Mouse (Mus musculus) CH12.LX (cell line): ENCODE measurements around the gene Camkmt. TPM values are rescaled to one million over a fixed set of nuclear protein-coding genes. Genes with fewer than 3 reads are reported as not detected.

Experiments
- DNase-seq: peaks from one replicate; pipeline ENCODE4 v3.0.0-alpha.2; 2013; ENCODE audit errors: extremely low read depth
- H3K27ac ChIP-seq: 2 replicates; pipeline ENCODE4 v1.5.1; 2012; ENCODE audit warnings: low read depth, mild to moderate bottlenecking, control low read depth, moderate library complexity; ENCODE audit not compliant: insufficient read depth
- H3K27me3 ChIP-seq: replicated peaks from 2 replicates; pipeline ENCODE3; 2012; ENCODE audit warnings: inconsistent platforms
- H3K36me3 ChIP-seq, 2 experiments: replicated peaks in 1 of 2; 2 replicates each; pipeline versions ENCODE3 to v1.6.1; 2012; ENCODE audit warnings: inconsistent platforms in 1 of 2, low read length in 1 of 2, mild to moderate bottlenecking in 1 of 2, mixed read lengths in 1 of 2, moderate library complexity in 1 of 2; ENCODE audit not compliant: control insufficient read depth in 1 of 2, insufficient read depth in 1 of 2
- H3K4me1 ChIP-seq, 2 experiments: 2 replicates each; pipeline ENCODE4 v1.6.1; 2012; ENCODE audit warnings: inconsistent platforms in 1 of 2, moderate library complexity in 1 of 2; ENCODE audit not compliant: insufficient read depth in 2 of 2, control insufficient read depth in 1 of 2
- H3K4me2 ChIP-seq: 2 replicates; pipeline ENCODE4 v1.6.1; 2012; ENCODE audit warnings: low read depth, mild to moderate bottlenecking, control low read depth; ENCODE audit not compliant: poor library complexity, insufficient read depth, severe bottlenecking
- H3K4me3 ChIP-seq, 3 experiments: fragments of 150-350 bp in 1 of 3; sonication (generic) in 1 of 3; replicated peaks in 1 of 3; 2 replicates each; pipeline versions ENCODE3 to v1.5.1; 2011 to 2012; ENCODE audit warnings: low read depth in 2 of 3, low read length in 2 of 3, mild to moderate bottlenecking in 2 of 3, moderate library complexity in 2 of 3, control low read depth in 1 of 3, improper control_type of control experiment in 1 of 3, inconsistent platforms in 1 of 3, mixed read lengths in 1 of 3; ENCODE audit not compliant: poor library complexity in 1 of 3
- H3K79me2 ChIP-seq: replicated peaks from 2 replicates; pipeline ENCODE4 v1.6.1; 2012; ENCODE audit warnings: mild to moderate bottlenecking, moderate library complexity; ENCODE audit not compliant: control insufficient read depth, poor library complexity, insufficient read depth, severe bottlenecking; ENCODE audit errors: extremely low read depth
- H3K9ac ChIP-seq: 2 replicates; pipeline ENCODE4 v1.6.1; 2012; ENCODE audit warnings: low read depth, mild to moderate bottlenecking, control low read depth, moderate library complexity; ENCODE audit not compliant: insufficient read depth
- H3K9me3 ChIP-seq: replicated peaks from 2 replicates; pipeline ENCODE3; 2012; ENCODE audit warnings: low read length, inconsistent platforms, mixed read lengths
- BHLHE40 ChIP-seq: IDR thresholded peaks from 2 replicates; pipeline ENCODE4 v1.6.1; 2011; ENCODE audit warnings: mild to moderate bottlenecking, low read depth, low read length, improper control_type of control experiment
- CHD1 ChIP-seq: IDR thresholded peaks from 2 replicates; pipeline ENCODE4 v1.6.1; 2012; ENCODE audit warnings: low read depth, low read length, improper control_type of control experiment, inconsistent platforms
- CTCF ChIP-seq, 2 experiments: IDR thresholded peaks in 1 of 2; conservative IDR thresholded peaks in 1 of 2; 2 replicates each; pipeline ENCODE4 v1.5.1; 2011 to 2012; ENCODE audit warnings: low read depth in 2 of 2, low read length in 2 of 2, improper control_type of control experiment in 1 of 2, inconsistent platforms in 1 of 2, mild to moderate bottlenecking in 1 of 2, moderate library complexity in 1 of 2
- E2F4 ChIP-seq: IDR thresholded peaks from 2 replicates; pipeline ENCODE4 v1.6.1; 2011; ENCODE audit warnings: low read depth, low read length, improper control_type of control experiment; ENCODE audit not compliant: insufficient replicate concordance
- ELF1 ChIP-seq: IDR thresholded peaks from 2 replicates; pipeline ENCODE4 v1.6.1; 2014; ENCODE audit warnings: low read depth, mild to moderate bottlenecking, inconsistent platforms, low read length, improper control_type of control experiment
- EP300 ChIP-seq: IDR thresholded peaks from 2 replicates; pipeline ENCODE4 v1.6.1; 2011; ENCODE audit warnings: low read length, improper control_type of control experiment
- HCFC1 ChIP-seq: IDR thresholded peaks from 2 replicates; pipeline ENCODE4 v1.6.1; 2012; ENCODE audit warnings: low read depth, mild to moderate bottlenecking, inconsistent platforms, low read length, improper control_type of control experiment
- MAFK ChIP-seq: IDR thresholded peaks from 2 replicates; pipeline ENCODE4 v1.6.1; 2011; ENCODE audit warnings: low read length, improper control_type of control experiment; ENCODE audit not compliant: insufficient replicate concordance
- MYC ChIP-seq: IDR thresholded peaks from 2 replicates; pipeline ENCODE4 v1.6.1; 2011; ENCODE audit warnings: low read depth, mild to moderate bottlenecking, improper control_type of control experiment, low read length
- NELFE ChIP-seq: IDR thresholded peaks from 2 replicates; pipeline ENCODE4 v1.6.1; 2011; ENCODE audit warnings: low read depth, low read length, improper control_type of control experiment
- PAX5 ChIP-seq: IDR thresholded peaks from 2 replicates; pipeline ENCODE4 v1.6.1; 2012; ENCODE audit warnings: low read length, inconsistent platforms, mixed read lengths
- POLR2A ChIP-seq: IDR thresholded peaks from 2 replicates; pipeline ENCODE4 v1.6.1; 2011; ENCODE audit warnings: low read depth, mild to moderate bottlenecking, improper control_type of control experiment, low read length
- POLR2AphosphoS2 ChIP-seq: IDR thresholded peaks from 2 replicates; pipeline ENCODE4 v1.6.1; 2011; ENCODE audit warnings: low read depth, low read length, improper control_type of control experiment
- SMC3 ChIP-seq: IDR thresholded peaks from 2 replicates; pipeline ENCODE4 v1.6.1; 2011; ENCODE audit warnings: low read depth, low read length, improper control_type of control experiment
- TBP ChIP-seq: conservative IDR thresholded peaks from 2 replicates; pipeline ENCODE4 v1.6.1; 2011; ENCODE audit warnings: low read depth, low read length, improper control_type of control experiment
- TCF12 ChIP-seq: IDR thresholded peaks from 2 replicates; pipeline ENCODE4 v1.6.1; 2014; ENCODE audit warnings: low read depth, mild to moderate bottlenecking, inconsistent platforms, low read length, improper control_type of control experiment
- UBTF ChIP-seq: IDR thresholded peaks from 2 replicates; pipeline ENCODE4 v1.6.1; 2012; ENCODE audit warnings: low read depth, mild to moderate bottlenecking, inconsistent platforms, low read length, improper control_type of control experiment, moderate library complexity
- USF1 ChIP-seq: IDR thresholded peaks from 2 replicates; pipeline ENCODE4 v1.6.1; 2014; ENCODE audit warnings: low read depth, mild to moderate bottlenecking, inconsistent platforms, low read length, improper control_type of control experiment
- USF2 ChIP-seq: conservative IDR thresholded peaks from 2 replicates; pipeline ENCODE4 v1.6.1; 2011; ENCODE audit warnings: low read depth, low read length, improper control_type of control experiment
- ZC3H11A ChIP-seq: IDR thresholded peaks from 2 replicates; pipeline ENCODE4 v1.6.1; 2012; ENCODE audit warnings: low read depth, mild to moderate bottlenecking, inconsistent platforms, low read length, improper control_type of control experiment
- dilution Hi-C: fragments of 300-500 bp; cut with MboI; formaldehyde crosslinking; loops from 2 replicates; pipeline ENCODE4 v1.14.3; 2020; ENCODE audit warnings: low sequenced_read_pairs; ENCODE audit not compliant: extremely low pct_unique_long_range_greater_than_20kb, extremely low pct_ligation_motif_present
- in situ Hi-C: fragments of 300-500 bp; cut with MboI; formaldehyde crosslinking; loops from 3 replicates; pipeline ENCODE4 v1.14.3; 2019; ENCODE audit warnings: low sequenced_read_pairs, low pct_ligation_motif_present, low pct_unique_long_range_greater_than_20kb, mixed read lengths
- polyA plus RNA-seq: library from polyadenylated mRNA; unstranded; fragments of >175 nt; gene quantifications from 2 replicates; pipeline ENCODE4 v1.2.1, GENCODE M21; 2012; ENCODE audit warnings: low read depth; ENCODE audit not compliant: insufficient read length
- total RNA-seq, 2 experiments: library from RNA; depleted of rRNA; stranded (reverse); fragments of 300-350 nt in 1 of 2; fragments of >200 nt in 1 of 2; gene quantifications; 2 replicates each; pipeline ENCODE4 v1.2.3; 2012 to 2014

The Camkmt gene
- total and polyA plus RNA-seq, 3 experiments, result 1.5 to 4.4 (median 1.8) TPM

GRCm38 (mm10) chr17:85506206-85507088, 416.1 kb downstream of the Camkmt start:
- no peaks in the 10 kb centered on the region for H3K79me2 ChIP-seq
- DNase-seq, result no peak
- no peaks in the 10 kb centered on the region for H3K36me3 ChIP-seq
- in situ Hi-C loops (no loop called here), dilution Hi-C loops (no loop called here)
- H3K9me3 ChIP-seq, result no peaks in the 10 kb centered on the region
- H3K4me2 ChIP-seq, result no peak overlapping the region
- H3K9ac ChIP-seq, result no peak overlapping the region
- H3K4me1 ChIP-seq, result peaks cover 5 to 6% of the 10 kb centered on the region in 2 experiments; a peak in 3 of 4 replicates
- H3K27ac ChIP-seq, result no peak overlapping the region
- no peaks in the 10 kb centered on the region for H3K27me3 ChIP-seq
- no peak overlapping the region for H3K4me3 ChIP-seq
- TF ChIP-seq USF1 (no peak), CTCF (conservative IDR thresholded peaks at IDR 0.05 in 1 of 2, IDR thresholded peaks at IDR 0.05 in 1 of 2; ENCODE audit: low read depth in 2 of 2, low read length in 2 of 2) (no peak), POLR2AphosphoS2 (no peak), CHD1 (no peak), ZC3H11A (no peak), EP300 (no peak), PAX5 (no peak), HCFC1 (no peak)

GRCm38 (mm10) chr17:85507089-85507460, 416.7 kb downstream of the Camkmt start:
- H3K79me2 ChIP-seq, result no peaks in the 10 kb centered on the region
- DNase-seq, result no peak
- TF ChIP-seq UBTF (no peak), CTCF (conservative IDR thresholded peaks at IDR 0.05 in 1 of 2, IDR thresholded peaks at IDR 0.05 in 1 of 2; ENCODE audit: low read depth in 2 of 2, low read length in 2 of 2) (no peak), POLR2AphosphoS2 (no peak), CHD1 (no peak), POLR2A (no peak), ELF1 (no peak), SMC3 (no peak), MYC (no peak), USF2 (no peak), EP300 (no peak), TBP (no peak), MAFK (no peak), TCF12 (no peak), NELFE (no peak), BHLHE40 (no peak), E2F4 (no peak)
- no peaks in the 10 kb centered on the region for H3K27me3 ChIP-seq
- no peaks in the 10 kb centered on the region for H3K9me3 ChIP-seq
- peaks cover 5 to 6% of the 10 kb centered on the region in 2 experiments; a peak in 3 of 4 replicates for H3K4me1 ChIP-seq
- no peaks in the 10 kb centered on the region for H3K36me3 ChIP-seq
- in situ Hi-C loops (no loop called here), dilution Hi-C loops (no loop called here)
- H3K27ac ChIP-seq, result no peak overlapping the region
- H3K9ac ChIP-seq, result no peak overlapping the region
- no peak overlapping the region for H3K4me3 ChIP-seq
- no peak overlapping the region for H3K4me2 ChIP-seq

Other genes starting within 250 kb of the Camkmt start
- 33.2 and 37.7 TPM in 2 replicates for gene Ppm1b, start 133.8 kb upstream of the Camkmt start, total RNA-seq (2012; rRNA removed)
- 39.5 and 39.9 TPM in 2 replicates for gene Ppm1b, start 133.8 kb upstream of the Camkmt start, total RNA-seq (2014; rRNA removed)
- 47.8 and 49.6 TPM in 2 replicates for gene Ppm1b, start 133.8 kb upstream of the Camkmt start, polyA plus RNA-seq
- gene Slc3a1, start 62.2 kb upstream of the Camkmt start, total RNA-seq (2012; rRNA removed), result 0.04 TPM in 1 of 2 replicates, not detected in the other
- gene Slc3a1, start 62.2 kb upstream of the Camkmt start, total RNA-seq (2014; rRNA removed), result not detected in 2 replicates
- gene Slc3a1, start 62.2 kb upstream of the Camkmt start, polyA plus RNA-seq, result not detected in 2 replicates
- 8.4 and 8.5 TPM in 2 replicates for gene Prepl, start 311 bp upstream of the Camkmt start, total RNA-seq (2012; rRNA removed)
- 6.0 and 7.0 TPM in 2 replicates for gene Prepl, start 311 bp upstream of the Camkmt start, total RNA-seq (2014; rRNA removed)
- gene Prepl, start 311 bp upstream of the Camkmt start, polyA plus RNA-seq, result 21.0 and 22.9 TPM in 2 replicates